Mouse (Mus musculus) neutrophil, adult 5-6 weeks (primary cell): ENCODE data around the gene Arsa. TPM values are rescaled to one million over a fixed set of nuclear protein-coding genes. Genes with fewer than 3 reads are reported as not detected.
"Not testable (repeated sequence)": the region's sequence is repeated elsewhere in the genome, so short reads cannot be mapped to it uniquely, and the experiment has no call there.

Experiments
- ATAC-seq: fragments of 151-379, 151-347 bp; 2 replicates; pipeline ENCODE4 v1.8.0; 2017; ENCODE audit warnings: mild to moderate bottlenecking, moderate TSS enrichment; ENCODE audit not compliant: insufficient number of reproducible peaks, poor library complexity, low FRiP score, severe bottlenecking; ENCODE audit errors: extremely low read depth
- total RNA-seq: library from RNA; stranded (forward); fragments of 200-1000 nt; gene quantifications from 2 replicates; pipeline ENCODE4 v1.2.3, GENCODE M21; 2017

Gene Arsa
- total RNA-seq, 1 experiment from 2014 or later: 13.3 TPM

DNA sequence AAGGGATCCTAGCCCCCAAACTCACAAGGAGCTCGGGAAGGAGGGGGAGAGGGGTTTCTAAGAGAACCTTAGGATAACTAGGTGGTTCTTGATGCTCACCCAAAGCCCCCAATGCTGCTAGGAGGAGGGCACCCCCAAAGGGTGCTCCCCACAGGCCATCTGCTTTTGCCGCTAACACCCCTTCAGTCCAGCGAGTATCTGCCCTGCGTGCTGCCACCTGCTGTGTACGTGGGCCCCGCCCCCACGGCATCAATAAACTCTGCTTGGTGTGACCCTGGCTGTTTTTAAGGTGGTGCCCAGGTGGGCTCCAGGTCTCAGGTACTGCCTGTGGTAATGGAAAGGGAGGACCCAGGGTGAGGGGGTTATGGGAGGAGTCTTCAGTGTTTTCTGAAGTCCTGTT lies 15.0 kb downstream of the Arsa start:
- ATAC-seq: no peak

DNA sequence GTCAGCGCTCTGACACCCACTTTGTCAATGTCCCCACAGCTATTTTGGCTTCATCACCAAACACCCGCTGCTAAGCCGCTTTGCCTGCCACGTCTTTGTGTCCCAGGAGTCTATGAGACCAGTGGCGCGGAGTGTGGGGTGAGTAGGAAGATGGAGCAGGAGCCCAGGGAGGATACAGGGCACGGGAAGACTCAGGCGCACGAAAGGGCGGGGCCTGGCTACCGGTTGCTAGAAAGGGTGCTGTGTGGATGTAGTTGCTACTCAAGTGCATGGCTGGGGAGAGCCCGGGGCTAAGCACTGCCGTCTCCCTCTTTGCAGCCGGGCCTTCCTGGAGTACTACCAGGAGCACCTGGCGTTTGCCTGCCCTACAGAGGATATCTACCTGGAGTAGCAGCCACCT lies 15.9 kb downstream of the Arsa start:
- ATAC-seq: no peak

DNA sequence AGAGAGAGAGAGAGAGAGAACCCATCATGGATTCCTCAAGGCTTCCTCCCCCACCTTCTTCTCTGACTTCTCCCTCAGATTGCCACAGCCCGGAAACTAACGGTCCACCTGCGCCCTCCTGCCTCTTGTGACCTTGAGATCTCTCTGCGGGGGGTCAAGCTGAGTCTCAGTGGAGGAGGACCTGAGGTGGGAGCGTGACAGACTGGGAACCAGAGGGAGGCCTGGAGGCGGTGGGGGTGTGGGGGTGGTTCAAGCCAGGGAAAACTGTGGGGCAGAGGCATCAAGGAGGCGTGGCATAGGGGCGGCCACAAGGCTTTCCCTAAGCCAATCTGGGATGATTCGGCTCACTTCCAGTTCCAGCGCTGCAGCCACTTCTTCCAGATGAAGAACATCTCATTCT lies 16.9 kb downstream of the Arsa start:
- no peak for ATAC-seq

DNA sequence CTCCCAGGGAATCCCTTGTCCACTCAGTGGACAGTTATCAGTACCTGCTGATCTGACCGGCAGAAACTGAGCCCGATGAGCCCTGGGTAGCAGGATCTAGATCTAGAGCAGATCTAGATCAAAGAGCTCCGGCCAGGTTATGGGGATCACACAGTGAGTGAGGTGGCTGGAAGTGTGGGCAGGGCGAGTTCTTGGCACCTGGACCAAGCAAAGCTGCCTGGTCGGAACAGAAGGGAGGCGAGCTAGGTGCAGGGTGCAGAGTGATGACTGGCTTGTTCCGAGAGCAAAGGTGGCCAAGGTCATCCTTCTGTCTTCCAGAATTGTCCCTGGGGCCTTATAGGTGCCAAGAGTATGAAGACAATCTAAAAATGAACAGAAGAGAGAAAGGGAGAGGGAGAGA lies 17.4 kb downstream of the Arsa start:
- ATAC-seq: no peak

DNA sequence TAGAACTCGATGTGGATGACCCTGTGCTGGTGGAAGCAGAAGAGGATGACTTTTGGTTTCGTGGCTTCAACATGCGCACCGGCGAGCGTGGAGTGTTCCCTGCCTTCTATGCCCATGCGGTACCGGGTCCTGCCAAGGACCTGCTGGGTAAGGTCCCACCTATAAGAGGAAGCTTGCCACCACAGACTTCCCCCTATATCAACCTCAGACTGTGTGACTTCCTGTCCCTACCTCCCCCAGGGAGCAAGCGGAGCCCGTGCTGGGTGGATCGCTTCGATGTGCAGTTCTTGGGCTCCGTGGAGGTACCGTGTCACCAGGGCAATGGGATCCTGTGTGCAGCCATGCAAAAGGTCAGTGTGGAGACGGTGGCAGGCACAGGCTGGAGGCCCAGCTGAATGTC lies 18.3 kb downstream of the Arsa start:
- peak; percentile 59; the same call in 1 of the 2 replicates for ATAC-seq

DNA sequence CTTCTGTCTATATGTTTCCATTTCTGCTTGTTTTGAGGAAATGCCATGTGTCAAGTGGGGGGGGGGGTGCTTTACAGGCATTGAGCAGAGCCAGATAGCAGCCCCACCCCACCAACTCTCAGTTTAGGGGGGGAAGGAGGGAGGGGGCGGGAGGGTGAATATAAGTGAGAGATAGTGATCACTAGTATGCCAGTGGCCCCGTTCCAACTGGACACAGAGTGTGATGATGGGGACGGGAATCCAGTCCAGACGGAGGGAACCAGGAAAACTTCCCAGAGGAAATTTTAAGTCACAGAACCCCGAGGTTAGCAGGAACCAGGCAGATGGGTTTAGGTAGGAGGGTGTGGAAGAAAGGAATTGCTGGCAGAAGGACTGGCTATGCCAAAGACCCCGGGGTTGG lies 21.6 kb downstream of the Arsa start:
- no peak for ATAC-seq

DNA sequence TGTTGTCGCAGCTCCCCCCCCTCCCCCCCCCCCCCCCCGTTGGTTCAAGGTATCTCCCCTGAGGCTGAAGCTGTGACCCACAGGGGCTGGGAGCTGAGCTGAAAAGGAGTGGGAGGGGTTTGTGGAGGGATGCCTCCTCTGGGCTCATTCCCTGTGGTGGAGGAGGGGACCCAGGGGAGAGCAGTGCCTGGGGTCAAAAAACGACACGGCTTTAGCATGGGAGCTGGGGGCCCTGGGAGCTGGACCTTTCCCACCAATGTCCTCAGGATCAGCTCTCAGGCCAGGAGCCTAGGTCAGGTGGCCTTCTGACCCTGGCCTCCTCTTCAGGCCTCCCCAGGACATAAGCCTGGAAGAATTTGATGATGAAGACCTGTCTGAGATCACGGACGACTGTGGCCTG lies 22.4 kb downstream of the Arsa start:
- ATAC-seq: no peak

DNA sequence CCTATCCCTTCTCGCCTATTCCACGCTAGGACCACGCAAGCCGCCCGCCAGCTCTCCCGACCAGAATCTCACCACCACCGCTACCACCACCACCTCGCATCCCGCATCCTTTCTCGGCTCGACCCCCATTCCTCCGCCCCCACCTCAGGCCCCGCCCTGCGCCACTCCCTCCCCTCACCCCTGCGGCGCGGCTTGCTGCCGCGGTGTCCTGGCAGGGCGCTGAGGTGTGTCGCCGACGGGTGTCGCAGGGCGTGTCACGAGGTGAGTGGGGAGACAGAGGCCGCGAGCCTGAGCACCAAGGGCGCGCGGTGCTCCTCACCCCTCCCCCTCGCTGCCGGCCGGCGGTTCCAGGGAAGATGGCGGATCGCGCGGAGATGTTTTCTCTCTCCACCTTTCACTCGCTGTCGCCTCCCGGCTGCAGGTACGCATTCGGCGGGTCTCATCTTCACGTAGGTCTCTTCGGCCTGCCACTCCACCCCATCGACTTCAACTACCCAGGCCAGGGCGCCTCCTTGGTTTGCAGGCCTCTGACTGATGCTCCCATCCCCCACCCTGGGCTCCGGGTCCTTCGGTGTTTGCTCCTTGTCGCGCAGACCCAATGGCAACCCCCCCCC lies 23.3 kb downstream of the Arsa start, which contains the start of gene Mapk8ip2:
TSS of gene Mapk8ip2 (plus strand) at position 49 of the 614 bp plus-strand sequence.
- no peak for ATAC-seq

DNA sequence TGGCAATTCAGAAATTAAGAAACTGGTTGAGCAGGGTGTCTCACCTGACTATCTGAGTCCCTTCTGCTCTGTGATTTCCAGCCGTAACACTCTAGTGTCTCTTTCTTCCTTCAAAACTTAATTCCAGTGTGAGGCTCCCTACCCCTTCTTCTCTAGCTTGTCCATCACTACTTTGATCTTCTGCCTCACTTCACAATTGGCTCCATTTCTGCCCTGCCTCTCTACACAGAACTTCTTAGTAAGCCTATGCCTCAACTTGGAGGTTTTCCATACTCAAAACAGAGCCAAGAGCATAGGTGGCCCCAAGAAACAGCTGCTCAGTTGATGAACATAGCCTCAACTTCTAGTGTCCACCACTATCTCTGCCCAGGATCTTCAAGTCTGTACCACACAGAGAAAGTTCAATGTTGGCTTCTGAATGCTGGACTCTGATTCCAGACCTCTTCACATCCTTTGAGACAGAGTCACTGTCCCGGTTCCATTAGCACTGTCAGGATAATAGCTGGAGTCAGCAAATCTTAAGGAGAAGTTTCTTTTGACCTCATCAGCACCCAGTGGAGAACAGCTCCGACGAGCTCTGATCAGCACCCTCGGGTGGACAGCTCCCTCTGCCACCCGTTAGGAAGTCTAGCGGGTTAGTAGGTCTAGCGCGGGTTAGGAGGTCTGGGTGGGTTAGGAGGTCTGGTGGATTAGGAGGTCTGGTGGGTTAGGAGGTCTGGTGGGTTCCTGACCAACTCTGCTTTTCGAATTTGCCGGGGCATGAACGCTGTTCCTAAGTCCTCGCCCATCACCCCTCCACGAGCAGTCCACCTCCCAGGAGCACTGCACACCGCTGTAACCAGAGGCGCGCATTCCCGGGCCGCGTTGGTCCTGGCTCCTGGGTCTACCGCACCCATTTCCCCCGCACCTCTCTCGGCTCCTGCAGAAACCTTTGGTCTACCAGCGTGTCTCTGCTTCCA lies 24.0 kb downstream of the Arsa start:
- no peak for ATAC-seq

DNA sequence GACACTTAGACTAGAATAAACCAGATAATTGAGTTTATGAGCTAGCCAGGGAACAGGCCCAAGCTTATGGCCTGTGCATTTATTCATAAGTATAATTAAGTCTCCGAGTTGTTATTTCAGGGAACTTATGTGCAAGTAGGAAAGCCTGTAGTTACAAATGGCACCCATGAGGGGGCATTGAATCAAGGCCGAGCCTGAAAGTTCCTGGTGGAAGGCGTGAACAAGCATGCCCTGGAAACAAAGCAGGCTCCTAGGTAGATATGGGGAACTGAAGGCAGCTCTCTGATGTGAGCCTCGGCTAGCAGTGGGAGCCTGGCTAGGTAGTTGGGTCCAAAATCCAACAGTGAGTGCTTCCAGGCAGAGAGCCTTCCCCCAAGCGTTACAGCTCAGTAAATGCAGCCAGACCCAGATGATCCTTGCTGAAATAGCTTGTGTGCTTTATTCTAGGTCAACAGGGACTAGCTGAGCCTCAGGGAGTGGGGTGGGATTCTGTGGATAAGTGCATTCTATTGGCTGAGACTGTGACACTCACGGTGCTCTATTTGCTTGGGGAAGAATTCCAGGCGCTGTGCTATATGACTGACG lies 34.6 kb downstream of the Arsa start:
- no peak for ATAC-seq

DNA sequence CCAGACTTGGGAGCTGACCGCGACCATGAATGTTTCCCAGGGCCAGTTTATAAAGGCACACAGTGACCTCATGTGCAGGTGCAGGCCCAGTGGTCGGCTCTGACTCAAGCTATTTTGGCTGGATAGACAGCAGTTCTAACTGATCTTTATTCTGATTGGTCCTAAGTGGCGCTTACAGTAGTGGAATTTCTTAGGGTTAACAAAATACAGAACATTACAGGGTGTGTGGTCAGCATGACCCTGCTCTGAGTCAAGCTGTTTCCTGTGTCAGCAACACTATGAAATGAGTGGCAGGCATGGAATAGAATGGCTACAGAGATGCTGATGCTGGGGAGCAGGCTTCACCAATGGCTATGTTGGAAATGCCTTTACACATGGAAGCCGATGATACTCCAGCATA lies 41.3 kb downstream of the Arsa start:
- no peak for ATAC-seq

DNA sequence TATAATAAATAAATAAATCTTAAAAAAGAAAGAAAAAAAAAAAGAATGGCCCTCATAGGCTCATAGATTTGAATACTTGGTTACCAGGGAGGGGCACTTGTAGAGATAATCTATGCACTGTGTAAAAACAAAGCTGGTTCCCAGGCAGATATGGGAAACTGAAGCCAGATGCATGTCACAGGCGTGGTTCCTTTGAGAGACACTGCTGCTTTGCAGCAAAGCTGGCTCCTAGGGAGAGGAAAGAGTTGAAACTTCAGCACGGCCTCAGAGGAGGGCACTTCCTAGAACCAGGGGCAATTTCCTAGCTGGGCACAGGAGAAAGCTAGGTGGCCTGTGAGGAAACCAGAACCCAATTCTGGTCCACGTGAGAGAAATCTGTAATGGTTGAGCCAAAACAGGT lies 43.1 kb downstream of the Arsa start:
- no peak for ATAC-seq

DNA sequence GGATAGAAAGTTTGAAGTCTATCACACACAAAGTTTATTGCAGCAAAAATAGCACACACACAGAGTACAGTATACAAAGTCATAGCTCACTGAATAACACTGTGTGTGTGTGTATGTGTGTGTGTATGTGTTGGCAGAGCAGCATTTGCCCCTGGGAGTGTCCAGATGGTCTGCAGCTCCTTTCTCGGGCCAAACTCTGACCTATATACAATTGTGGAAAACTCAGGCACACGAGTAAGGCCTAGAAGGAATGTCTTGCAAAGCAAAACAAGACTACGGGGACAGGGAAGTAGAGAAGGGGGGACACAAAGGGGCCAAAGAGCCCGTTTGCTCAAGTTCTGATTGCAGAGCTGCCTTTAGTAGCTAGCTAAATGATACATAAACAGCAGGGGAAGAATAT lies 44.3 kb downstream of the Arsa start:
- no peak for ATAC-seq

DNA sequence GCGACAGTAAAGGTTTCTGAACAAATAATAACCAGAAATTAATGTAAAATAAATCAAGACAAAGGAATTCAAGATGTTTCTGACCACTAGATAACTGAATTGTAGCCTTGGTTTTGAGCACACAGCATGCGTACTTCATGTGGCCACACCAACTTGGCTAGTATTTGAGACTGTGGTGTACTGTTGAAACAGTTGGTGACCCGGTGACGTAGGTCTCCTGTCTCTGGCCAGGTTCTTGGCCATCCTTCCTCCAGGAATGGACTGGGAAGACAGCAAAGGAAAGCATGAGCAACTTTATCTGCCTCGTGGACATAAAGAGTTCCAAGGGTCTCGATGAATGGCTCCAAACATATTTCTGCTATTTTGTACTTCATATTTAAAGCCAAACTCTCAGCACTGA lies 45.4 kb downstream of the Arsa start:
- no peak for ATAC-seq

DNA sequence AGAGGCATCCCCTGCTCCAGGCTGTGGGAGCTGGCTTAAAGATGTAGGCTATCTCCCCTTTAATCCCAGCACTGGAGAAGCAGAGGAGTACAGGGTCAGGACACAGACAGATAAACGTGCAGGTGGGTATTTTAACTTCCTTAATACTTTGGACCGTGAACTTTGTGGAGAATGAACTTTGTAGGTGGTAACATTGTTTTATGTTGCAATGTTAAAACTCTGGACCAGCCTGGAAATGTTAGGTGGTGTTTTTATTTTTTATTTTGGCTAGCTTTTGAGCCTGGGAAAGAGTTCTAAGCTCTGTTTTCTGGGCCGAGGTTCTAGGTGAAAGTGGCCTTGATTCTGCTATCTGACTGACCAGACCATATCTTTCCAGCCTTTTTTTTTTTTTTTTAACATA lies 46.0 kb downstream of the Arsa start:
- no peak for ATAC-seq

DNA sequence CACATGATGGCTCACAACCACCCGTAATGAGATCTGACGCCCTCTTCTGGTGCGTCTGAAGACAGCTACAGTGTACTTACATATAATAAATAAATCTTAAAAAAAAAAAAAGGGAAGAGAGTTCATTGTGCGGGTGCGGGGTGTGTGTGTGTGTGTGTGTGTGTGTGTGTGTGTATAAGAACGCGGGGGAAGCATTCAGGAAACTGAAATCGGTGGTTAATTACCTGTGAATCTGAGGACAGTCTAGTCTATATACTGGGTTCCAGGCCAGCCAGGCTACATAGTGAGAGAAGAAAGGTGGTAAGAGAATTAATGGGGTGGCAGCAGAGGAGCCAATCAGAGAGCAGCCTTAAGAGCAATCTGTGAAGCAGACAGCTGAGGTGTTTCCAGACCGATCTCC lies 46.5 kb downstream of the Arsa start:
- ATAC-seq: not testable (repeated sequence)

DNA sequence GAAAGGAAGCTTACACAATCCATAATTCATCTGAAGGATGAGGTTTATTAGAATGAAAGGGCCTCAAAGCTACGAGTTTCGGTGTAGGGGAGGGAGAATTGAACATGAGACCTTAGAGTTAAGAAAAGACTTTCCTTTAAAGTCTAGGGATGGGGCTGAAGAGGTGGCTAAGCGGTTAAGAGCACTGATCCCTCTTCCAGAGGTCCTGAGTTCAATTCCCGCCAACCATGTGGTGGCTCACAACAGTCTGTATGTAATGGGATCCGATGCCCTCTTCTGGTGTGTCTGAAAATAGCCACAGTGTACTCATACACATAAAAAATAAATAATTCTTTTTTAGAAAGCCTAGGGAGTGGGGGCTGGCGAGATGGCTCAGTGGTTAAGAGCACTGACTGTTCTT lies 46.9 kb downstream of the Arsa start:
- ATAC-seq: no peak

DNA sequence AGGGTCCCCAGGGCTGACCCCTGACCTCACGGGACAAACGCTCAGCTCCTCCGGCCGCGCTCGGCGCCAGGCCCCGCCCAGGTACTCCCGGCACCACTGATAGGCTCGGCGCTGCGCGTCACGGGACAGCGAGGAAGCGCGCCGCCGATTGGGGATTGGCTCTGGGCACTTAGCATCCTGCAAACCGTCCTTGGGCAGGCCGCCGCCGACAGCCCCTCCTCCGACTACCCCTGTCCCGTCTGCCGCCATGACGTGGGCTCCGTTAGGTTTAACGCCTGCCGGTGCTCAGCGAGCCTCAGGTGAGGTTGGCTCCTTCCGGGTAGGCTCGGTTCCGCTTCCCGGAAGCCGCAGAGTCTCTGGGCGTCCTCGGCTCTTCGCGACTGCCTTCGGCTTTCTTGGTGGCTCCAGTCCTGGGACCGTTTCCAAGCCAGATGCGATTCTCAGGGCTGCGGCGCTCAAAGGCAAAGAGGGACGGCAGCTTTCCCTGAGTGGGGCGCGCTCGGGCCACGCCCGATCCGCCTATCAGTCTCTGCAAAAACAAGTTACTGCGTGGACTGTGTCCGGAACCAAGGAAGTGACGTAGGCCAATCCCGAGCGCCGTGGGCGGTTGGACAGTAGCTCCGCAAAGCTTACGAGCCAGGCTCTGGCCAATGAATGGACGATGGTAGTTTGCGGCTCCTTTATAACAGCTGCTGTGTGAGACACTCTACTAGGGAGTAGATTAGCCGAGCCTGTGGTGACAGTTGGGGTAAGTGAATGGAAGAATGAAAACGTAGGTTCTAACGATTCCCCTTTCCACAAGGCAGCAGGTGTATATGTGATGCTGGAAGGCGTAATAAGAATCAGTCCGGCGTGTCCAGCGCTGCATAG lies 47.6 kb downstream of the Arsa start, which contains the start of the genes C730034F03Rik, Gm44502 and Chkb:
TSS of gene C730034F03Rik (plus strand) at position 238 of the 870 bp plus-strand sequence.
TSS of gene Gm44502 (minus strand) at position 345 of the 870 bp plus-strand sequence.
TSS of gene Chkb (minus strand) at position 557 of the 870 bp plus-strand sequence.
- ATAC-seq: peak; percentile 78

DNA sequence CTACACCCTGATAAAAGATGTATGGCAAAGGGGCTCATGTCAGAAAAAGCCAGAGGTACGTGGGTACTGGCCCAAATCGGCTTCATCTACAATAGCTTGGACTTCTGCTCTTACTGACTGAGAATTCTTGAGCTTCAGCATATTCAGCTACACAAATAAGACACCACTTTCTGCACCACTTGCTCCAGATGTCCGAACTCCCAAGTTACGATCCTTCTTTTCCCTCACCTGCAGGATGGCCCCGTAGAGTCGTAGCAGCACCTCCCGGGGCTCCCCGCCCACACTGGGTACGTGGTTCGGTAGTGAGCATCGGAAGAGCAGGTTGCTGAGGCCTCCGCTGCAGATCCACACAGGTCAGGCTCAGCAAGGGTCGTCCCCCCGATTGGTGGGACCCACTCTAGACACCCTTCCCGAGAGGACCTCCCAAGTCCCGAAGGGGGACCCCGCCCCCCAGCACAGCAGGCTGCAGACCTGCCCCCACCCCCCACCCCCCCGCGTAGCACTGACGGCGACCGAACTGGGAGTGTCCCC lies 48.3 kb downstream of the Arsa start:
- ATAC-seq: no peak
